Mouse (Mus musculus): Measurements from ENCODE around the gene Insc. TPM values are rescaled to one million over a fixed set of nuclear protein-coding genes. Genes with fewer than 3 reads are reported as not detected.
"Not testable (repeated sequence)": the region's sequence is repeated elsewhere in the genome, so short reads cannot be mapped to it uniquely, and the experiment has no call there.

Gene Insc
- 1.7 and 2.2 TPM in 2 replicates for polyA plus RNA-seq (2014; fragmentation: Nextera tagmentation; extraction: Ambion mirVana)

- H3K9me3 ChIP-seq (ENCODE audit: control insufficient read depth, low read length), result no peaks in the 10 kb centered on the region
- DNase-seq (ENCODE audit: low spot score, missing footprints), result no peak
- no peaks in the 10 kb centered on the region for H3K36me3 ChIP-seq (ENCODE audit: control insufficient read depth, insufficient read depth, low read length)
- no peak within 1 kb of the TSS for H3K9ac ChIP-seq (ENCODE audit: low read length)
- H3K4me3 ChIP-seq (ENCODE audit: low read depth, low read length), result no peak within 1 kb of the TSS
- H3K27ac ChIP-seq (ENCODE audit: low read depth, low read length), result no peak within 1 kb of the TSS
- H3K27me3 ChIP-seq (ENCODE audit: control insufficient read depth, insufficient read depth, low read length), result peaks cover 3% of the 10 kb centered on the region; the same call in 1 of the 2 replicates
- ATAC-seq (ENCODE audit: low FRiP score), result no peak
- 0 out of 2 replicates have a peak, but pooled peaks cover 4% of the 10 kb centered on the region for H3K4me1 ChIP-seq (ENCODE audit: control insufficient read depth, insufficient read depth, low read length)
- WGBS, result 84% methylated on average over 5 of the region's 5 CpGs
- H3K4me2 ChIP-seq, result no peak within 1 kb of the TSS
Observed at GRCm38 (mm10) chr7:114743022-114743780, at the start of gene Insc. Insc (plus strand) TSS chr7:114743694.

- 83% methylated on average over 2 of the region's 2 CpGs for WGBS
- Histone ChIP-seq H3K27ac (ENCODE audit: low read depth, low read length) (no peak overlapping the region), H3K4me2 (no peak overlapping the region), H3K27me3 (ENCODE audit: control insufficient read depth, insufficient read depth, low read length) (no peaks in the 10 kb centered on the region), H3K9me3 (ENCODE audit: control insufficient read depth, low read length) (no peaks in the 10 kb centered on the region), H3K9ac (ENCODE audit: low read length) (no peak overlapping the region), H3K4me1 (ENCODE audit: control insufficient read depth, insufficient read depth, low read length) (no peaks in the 10 kb centered on the region), H3K4me3 (ENCODE audit: low read depth, low read length) (no peak overlapping the region), H3K36me3 (ENCODE audit: control insufficient read depth, insufficient read depth, low read length) (no peaks in the 10 kb centered on the region)
- ATAC-seq (ENCODE audit: low FRiP score), result no peak
- DNase-seq (ENCODE audit: low spot score, missing footprints), result no peak
Observed at GRCm38 (mm10) chr7:114700871-114701270, 42.6 kb upstream of the Insc start.

DNA sequence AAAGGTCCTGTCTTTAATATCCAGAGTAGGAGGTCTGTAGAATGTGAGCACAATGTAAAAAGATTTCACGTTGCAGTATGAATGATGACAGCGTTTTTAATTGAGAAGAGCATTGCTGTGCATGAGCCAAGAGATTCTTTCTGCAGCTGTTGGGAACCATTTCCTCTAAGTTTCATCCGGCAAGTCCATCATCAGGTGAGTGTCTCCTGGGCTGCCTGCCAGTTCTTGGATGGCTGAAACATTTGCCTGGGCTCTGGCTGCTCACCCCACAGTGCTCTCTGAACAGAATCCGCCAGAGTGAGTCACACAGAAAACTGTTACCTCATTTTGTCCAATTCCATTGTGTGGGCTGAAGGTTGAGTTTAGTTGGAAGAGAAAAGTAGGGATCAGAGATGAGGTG, 36.8 kb upstream of the Insc start:
- Histone ChIP-seq H3K9me3 (ENCODE audit: control insufficient read depth, low read length) (no peaks in the 10 kb centered on the region), H3K9ac (ENCODE audit: low read length) (no peak overlapping the region), H3K27me3 (ENCODE audit: control insufficient read depth, insufficient read depth, low read length) (no peaks in the 10 kb centered on the region), H3K27ac (ENCODE audit: low read depth, low read length) (no peak overlapping the region), H3K4me3 (ENCODE audit: low read depth, low read length) (no peak overlapping the region), H3K36me3 (ENCODE audit: control insufficient read depth, insufficient read depth, low read length) (no peaks in the 10 kb centered on the region), H3K4me2 (no peak overlapping the region), H3K4me1 (ENCODE audit: control insufficient read depth, insufficient read depth, low read length) (no peaks in the 10 kb centered on the region)
- DNase-seq (ENCODE audit: low spot score, missing footprints) (no peak), ATAC-seq (ENCODE audit: low FRiP score) (no peak)
- 85% methylated on average over 4 of the region's 4 CpGs for WGBS

- no peak overlapping the region for H3K27ac ChIP-seq (ENCODE audit: low read depth, low read length)
- H3K9ac ChIP-seq (ENCODE audit: low read length), result no peak overlapping the region
- no peak overlapping the region for H3K4me2 ChIP-seq
- DNase-seq (ENCODE audit: low spot score, missing footprints) (no peak), ATAC-seq (ENCODE audit: low FRiP score) (no peak)
- no peaks in the 10 kb centered on the region for H3K36me3 ChIP-seq (ENCODE audit: control insufficient read depth, insufficient read depth, low read length)
- H3K4me1 ChIP-seq (ENCODE audit: control insufficient read depth, insufficient read depth, low read length), result no peaks in the 10 kb centered on the region
- no peaks in the 10 kb centered on the region for H3K9me3 ChIP-seq (ENCODE audit: control insufficient read depth, low read length)
- H3K4me3 ChIP-seq (ENCODE audit: low read depth, low read length), result no peak overlapping the region
- no peaks in the 10 kb centered on the region for H3K27me3 ChIP-seq (ENCODE audit: control insufficient read depth, insufficient read depth, low read length)
- 73% methylated on average over 1 of the region's 1 CpGs for WGBS
Observed at GRCm38 (mm10) chr7:114707398-114707797, 36.1 kb upstream of the Insc start.

GRCm38 (mm10) chr7:114710419-114710818, 33.1 kb upstream of the Insc start:
- Histone ChIP-seq H3K9ac (ENCODE audit: low read length) (no peak overlapping the region), H3K36me3 (ENCODE audit: control insufficient read depth, insufficient read depth, low read length) (no peaks in the 10 kb centered on the region), H3K27me3 (ENCODE audit: control insufficient read depth, insufficient read depth, low read length) (no peaks in the 10 kb centered on the region), H3K4me1 (ENCODE audit: control insufficient read depth, insufficient read depth, low read length) (no peaks in the 10 kb centered on the region), H3K4me2 (no peak overlapping the region), H3K4me3 (ENCODE audit: low read depth, low read length) (no peak overlapping the region), H3K9me3 (ENCODE audit: control insufficient read depth, low read length) (no peaks in the 10 kb centered on the region), H3K27ac (ENCODE audit: low read depth, low read length) (no peak overlapping the region)
- ATAC-seq (ENCODE audit: low FRiP score), result no peak
- 72% methylated on average over 2 of the region's 2 CpGs for WGBS
- no peak for DNase-seq (ENCODE audit: low spot score, missing footprints)

DNA sequence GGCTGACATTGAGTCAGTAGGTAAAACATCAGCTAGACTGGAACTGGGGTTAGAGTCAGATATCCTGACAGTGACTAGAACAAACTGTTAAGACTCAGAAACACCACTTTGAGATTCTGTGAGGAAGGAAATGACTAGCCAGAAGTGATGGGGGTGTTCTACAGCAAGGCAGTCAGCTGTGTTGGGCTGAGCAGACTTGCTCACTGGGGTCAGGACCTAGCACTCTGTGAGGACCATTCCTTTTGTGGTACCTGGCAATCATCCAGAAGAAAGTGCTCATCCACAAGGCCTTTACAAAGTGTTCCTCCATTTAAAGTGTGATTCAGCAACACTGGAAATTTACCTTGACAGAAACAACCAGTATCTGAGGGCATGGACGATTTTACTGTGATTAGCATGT, 31.0 kb upstream of the Insc start:
- whole genome bisulfite sequencing, result 69% methylated on average over 1 of the region's 1 CpGs
- DNase-seq (ENCODE audit: low spot score, missing footprints), result no peak
- H3K9ac ChIP-seq (ENCODE audit: low read length), result no peak overlapping the region
- H3K4me3 ChIP-seq (ENCODE audit: low read depth, low read length), result no peak overlapping the region
- no peak for ATAC-seq (ENCODE audit: low FRiP score)
- no peak overlapping the region for H3K4me2 ChIP-seq
- no peaks in the 10 kb centered on the region for H3K9me3 ChIP-seq (ENCODE audit: control insufficient read depth, low read length)
- no peak overlapping the region for H3K27ac ChIP-seq (ENCODE audit: low read depth, low read length)
- H3K36me3 ChIP-seq (ENCODE audit: control insufficient read depth, insufficient read depth, low read length), result no peaks in the 10 kb centered on the region
- H3K27me3 ChIP-seq (ENCODE audit: control insufficient read depth, insufficient read depth, low read length), result no peaks in the 10 kb centered on the region; the same call in 1 of the 2 replicates
- H3K4me1 ChIP-seq (ENCODE audit: control insufficient read depth, insufficient read depth, low read length), result no peaks in the 10 kb centered on the region

- H3K4me3 ChIP-seq (ENCODE audit: low read depth, low read length), result no peak within 1 kb of the TSS
- WGBS, result 4% methylated on average over 11 of the region's 11 CpGs
Observed at GRCm38 (mm10) chr7:114718300-114718699, 25.2 kb upstream of the Insc start, which contains the start of gene Calcb. Calcb (plus strand) TSS chr7:114718643.

DNA sequence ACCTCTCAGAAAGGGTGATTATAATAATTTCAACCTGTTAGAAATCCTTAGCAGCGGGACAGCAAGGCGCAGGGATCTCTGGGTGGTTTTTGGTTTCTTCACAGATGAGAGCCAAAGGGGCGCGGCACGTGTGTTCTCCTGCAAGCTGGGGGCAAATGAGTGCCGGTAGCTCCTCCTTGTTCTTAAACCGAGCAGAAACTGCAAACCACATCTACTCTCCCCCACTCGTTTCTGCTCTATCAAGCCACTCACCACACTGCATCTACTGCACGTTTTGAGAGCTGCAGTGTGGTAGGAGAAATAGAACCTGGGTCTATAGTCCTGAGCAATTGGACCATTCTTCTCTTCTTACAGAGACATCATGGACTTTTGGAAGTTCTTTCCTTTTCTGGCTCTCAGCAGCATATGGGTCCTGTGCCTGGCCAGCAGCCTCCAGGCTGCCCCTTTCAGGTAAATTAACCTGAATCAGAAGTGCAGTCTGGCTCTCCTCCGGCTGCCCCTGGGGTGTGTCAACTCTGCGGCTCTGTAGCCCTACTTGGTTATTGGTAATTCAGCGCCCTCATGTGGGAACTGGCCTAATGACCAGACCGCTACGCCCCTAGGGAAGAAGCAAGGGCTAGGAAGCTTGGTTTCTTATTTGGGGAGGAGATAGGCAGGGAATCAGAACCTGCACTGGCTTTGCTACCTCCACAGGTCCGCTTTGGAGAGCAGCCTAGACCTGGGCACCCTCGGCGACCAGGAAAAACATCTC, 23.9 kb upstream of the Insc start:
- peaks cover 13% of the 10 kb centered on the region for H3K27me3 ChIP-seq (ENCODE audit: control insufficient read depth, insufficient read depth, low read length)
- no peak overlapping the region for H3K4me3 ChIP-seq (ENCODE audit: low read depth, low read length)
- peak overlapping the region; percentile 34 for H3K4me2 ChIP-seq
- DNase-seq (ENCODE audit: low spot score, missing footprints) (peak; percentile 89), ATAC-seq (ENCODE audit: low FRiP score) (peak; percentile 30; the same call in 1 of the 2 replicates)
- no peak overlapping the region for H3K27ac ChIP-seq (ENCODE audit: low read depth, low read length)
- H3K36me3 ChIP-seq (ENCODE audit: control insufficient read depth, insufficient read depth, low read length), result no peaks in the 10 kb centered on the region
- 2% methylated on average over 17 of the region's 17 CpGs for WGBS
- no peaks in the 10 kb centered on the region for H3K9me3 ChIP-seq (ENCODE audit: control insufficient read depth, low read length)
- H3K9ac ChIP-seq (ENCODE audit: low read length), result no peak overlapping the region
- peaks cover 5% of the 10 kb centered on the region for H3K4me1 ChIP-seq (ENCODE audit: control insufficient read depth, insufficient read depth, low read length)

More at GRCm38 (mm10) chr7:114718300-114718699, 25.2 kb upstream of the Insc start, which contains the start of gene Calcb:
- H3K4me1 ChIP-seq (ENCODE audit: control insufficient read depth, insufficient read depth, low read length), result peaks cover 5% of the 10 kb centered on the region
- peak within 1 kb of the TSS; percentile 34 for H3K4me2 ChIP-seq
- H3K9me3 ChIP-seq (ENCODE audit: control insufficient read depth, low read length), result no peaks in the 10 kb centered on the region
- DNase-seq (ENCODE audit: low spot score, missing footprints), result no peak
- no peak for ATAC-seq (ENCODE audit: low FRiP score)
- no peaks in the 10 kb centered on the region for H3K36me3 ChIP-seq (ENCODE audit: control insufficient read depth, insufficient read depth, low read length)
- H3K27ac ChIP-seq (ENCODE audit: low read depth, low read length), result no peak within 1 kb of the TSS
- H3K9ac ChIP-seq (ENCODE audit: low read length), result no peak within 1 kb of the TSS
- H3K27me3 ChIP-seq (ENCODE audit: control insufficient read depth, insufficient read depth, low read length), result peaks cover 13% of the 10 kb centered on the region

DNA sequence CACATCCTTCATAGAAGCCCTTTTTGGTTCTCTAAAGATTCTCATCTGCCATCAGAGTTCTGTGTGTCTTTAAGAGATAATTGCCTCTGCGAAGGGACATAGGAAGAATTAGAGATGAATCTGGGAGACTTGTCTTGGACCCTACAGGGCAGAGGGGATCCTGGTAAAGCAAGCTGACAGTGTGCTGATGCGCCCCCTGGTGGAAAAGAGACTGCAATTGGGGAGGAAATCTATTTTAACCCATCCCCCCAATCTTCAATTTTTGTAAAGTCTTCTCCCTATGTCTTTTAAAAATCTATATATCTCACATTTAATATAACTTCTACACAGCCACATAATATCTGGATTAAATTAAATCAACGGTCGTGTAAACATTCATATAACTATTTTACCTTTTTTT, 13.8 kb upstream of the Insc start:
- not testable (repeated sequence) for ATAC-seq (ENCODE audit: low FRiP score); H3K4me2 ChIP-seq; H3K36me3 ChIP-seq (ENCODE audit: control insufficient read depth, insufficient read depth, low read length); H3K9me3 ChIP-seq (ENCODE audit: control insufficient read depth, low read length); H3K27ac ChIP-seq (ENCODE audit: low read depth, low read length); DNase-seq (ENCODE audit: low spot score, missing footprints); H3K4me1 ChIP-seq (ENCODE audit: control insufficient read depth, insufficient read depth, low read length); H3K4me3 ChIP-seq (ENCODE audit: low read depth, low read length); H3K9ac ChIP-seq (ENCODE audit: low read length); H3K27me3 ChIP-seq (ENCODE audit: control insufficient read depth, insufficient read depth, low read length)
- WGBS, result 57% methylated on average over 4 of the region's 4 CpGs
